Mouse (Mus musculus) CD4-positive, CD25-positive, alpha-beta regulatory T cell, adult 4 months (primary cell): ENCODE measurements around the gene Lrwd1. TPM values are rescaled to one million over a fixed set of nuclear protein-coding genes. Genes with fewer than 3 reads are reported as not detected.
"Not testable (repeated sequence)": the region's sequence is repeated elsewhere in the genome, so short reads cannot be mapped to it uniquely, and the experiment has no call there.

Experiments used
- ATAC-seq: one replicate; pipeline ENCODE4 v1.8.0; 2017
- polyA plus RNA-seq, 2 experiments: library from polyadenylated mRNA; unstranded; fragments of 100-300 nt; shearing (Covaris generic); gene quantifications; one replicate each; pipeline ENCODE4 v1.2.1; 2017

The Lrwd1 gene
- polyA plus RNA-seq, 2 experiments from 2014 or later: 26.1 to 58.9 TPM

DNA sequence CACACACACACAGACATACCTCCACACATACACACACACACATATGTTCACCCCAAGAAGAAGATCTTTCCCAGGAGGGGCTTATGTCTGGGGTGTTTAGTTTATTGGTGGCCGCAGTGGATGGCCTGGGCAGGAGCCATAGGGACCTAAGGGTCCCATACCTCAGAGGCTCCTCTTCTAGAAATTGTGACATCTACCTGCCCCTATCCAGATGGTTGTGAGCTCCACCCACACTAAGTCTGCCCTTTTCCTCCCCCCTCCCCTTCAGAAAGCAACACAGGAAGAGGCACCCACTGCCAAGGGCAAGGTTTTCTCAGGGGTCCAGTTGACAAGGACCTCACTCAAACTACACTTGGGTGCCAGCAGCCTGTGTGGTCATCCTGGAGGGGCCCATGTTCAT lies 11.1 kb upstream of the Lrwd1 start:
- peak; percentile 73 for ATAC-seq

DNA sequence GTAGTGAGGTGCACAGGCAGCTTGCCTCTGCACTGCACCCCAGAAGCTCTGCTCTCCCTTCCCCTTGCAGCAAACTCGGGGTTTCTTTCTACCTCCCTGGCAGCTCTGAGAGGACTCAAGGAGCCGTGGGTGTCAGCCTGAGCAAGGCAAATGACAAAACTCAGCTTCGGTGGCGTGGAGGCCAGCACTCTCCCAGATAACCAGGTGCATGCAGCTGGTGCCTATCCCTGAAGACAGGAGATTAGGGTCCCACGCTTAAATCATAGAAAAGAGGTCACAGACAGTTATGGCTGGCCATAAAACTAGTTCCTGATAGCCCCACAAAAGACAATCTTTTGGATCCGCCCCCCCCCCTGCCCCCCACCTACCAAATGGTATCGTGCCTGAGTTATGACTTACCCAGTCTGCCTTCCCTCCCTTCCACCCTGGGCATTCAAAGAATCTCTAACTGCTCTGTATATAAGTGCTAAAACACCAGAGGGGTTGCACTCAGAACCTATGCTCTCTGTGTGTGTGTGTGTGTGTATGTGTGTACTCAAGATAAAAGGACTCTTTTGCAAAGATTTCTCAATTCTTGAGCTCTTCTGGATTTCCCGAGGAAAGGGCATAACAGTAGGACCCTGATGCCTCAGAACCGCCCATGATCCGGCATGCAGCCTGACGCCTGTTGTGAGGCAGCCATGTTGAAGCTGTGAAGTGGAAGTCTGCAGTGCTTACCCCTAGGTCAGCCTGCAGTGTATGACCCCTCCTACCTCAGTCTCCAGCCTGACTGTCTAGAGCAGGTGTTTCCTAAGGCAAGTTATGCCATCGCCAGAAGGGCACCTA lies 8.9 kb upstream of the Lrwd1 start:
- no peak for ATAC-seq

- ATAC-seq: no peak
Observed at GRCm38 (mm10) chr5:136143161-136143755, 7.4 kb upstream of the Lrwd1 start.

- no peak for ATAC-seq
Observed at GRCm38 (mm10) chr5:136142746-136143145, 6.9 kb upstream of the Lrwd1 start.

- no peak for ATAC-seq
Observed at GRCm38 (mm10) chr5:136140057-136140482, 4.2 kb upstream of the Lrwd1 start.

DNA sequence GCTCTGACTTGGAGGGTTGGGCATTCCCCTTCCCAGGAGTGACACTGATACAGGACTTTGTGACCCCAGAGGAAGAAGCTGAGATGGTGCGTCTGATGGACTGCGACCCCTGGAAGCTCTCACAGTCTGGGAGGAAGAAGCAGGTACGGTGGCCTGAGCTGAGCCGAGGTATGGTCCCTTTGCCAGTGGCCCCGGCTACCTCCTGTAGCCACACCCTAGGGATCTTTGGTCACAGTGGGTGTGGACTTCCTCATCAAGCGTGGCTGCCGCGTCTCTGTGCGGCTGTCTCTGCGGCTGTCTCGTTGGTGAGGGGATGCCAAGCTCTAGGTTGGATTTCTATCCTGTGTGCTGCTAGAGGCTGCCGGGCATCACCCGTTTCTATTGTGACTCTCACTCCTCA lies 3.5 kb upstream of the Lrwd1 start:
- ATAC-seq: no peak

- ATAC-seq: no peak
Observed at GRCm38 (mm10) chr5:136137658-136138274, 1.9 kb upstream of the Lrwd1 start.

DNA sequence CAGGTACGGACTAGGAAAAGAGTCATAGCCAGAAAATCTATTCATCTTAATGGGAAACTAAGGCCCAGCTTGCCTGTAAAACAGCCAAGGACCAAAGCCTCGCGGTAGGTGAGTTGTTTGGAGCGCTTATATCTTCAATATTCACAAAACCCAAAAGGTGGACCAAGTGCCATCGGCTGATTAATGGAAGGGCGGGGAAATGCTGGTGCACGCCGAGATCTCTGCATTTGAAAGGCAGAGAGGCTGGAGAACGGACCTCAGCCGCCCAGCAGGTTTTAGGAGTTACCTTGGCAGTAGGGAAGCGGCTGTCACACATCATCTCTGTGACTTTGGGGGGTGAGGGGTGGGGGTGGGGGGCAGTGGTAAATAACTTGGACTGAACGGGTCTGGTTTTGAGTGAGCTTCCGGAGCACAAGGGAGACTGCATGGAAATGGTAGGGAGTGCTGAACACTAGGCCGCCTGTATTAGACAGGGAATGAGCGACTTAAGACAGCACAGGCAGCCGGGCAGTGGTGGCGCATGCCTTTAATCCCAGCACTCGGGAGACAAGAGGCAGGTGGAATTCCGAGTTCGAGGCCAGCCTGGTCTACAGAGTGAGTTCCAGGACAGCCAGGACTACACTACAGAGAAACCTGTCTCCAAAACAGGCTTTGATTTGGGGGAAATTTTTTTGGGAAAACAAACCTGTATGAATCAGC lies 567 bp upstream of the Lrwd1 start:
- ATAC-seq: no peak

DNA sequence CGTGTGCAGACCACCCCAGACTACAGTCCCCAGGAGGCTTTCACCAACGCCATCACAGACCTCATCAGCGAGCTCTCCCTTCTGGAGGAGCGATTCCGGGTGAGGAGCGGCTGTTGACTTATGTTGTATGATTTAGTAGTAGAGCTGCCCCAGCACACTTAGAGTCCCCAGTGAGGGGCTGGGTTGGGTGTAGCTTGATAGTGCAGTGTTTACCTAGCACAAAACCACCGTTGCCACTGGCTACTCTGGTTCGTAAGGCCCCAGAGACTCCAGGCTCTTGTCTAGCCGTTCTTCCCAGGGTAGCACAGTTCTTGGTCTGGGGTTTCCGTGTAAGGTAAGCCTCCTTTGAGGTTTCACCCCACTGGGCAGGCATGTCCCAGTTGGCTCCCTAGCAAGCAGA lies 13.7 kb downstream of the Lrwd1 start:
- no peak for ATAC-seq

DNA sequence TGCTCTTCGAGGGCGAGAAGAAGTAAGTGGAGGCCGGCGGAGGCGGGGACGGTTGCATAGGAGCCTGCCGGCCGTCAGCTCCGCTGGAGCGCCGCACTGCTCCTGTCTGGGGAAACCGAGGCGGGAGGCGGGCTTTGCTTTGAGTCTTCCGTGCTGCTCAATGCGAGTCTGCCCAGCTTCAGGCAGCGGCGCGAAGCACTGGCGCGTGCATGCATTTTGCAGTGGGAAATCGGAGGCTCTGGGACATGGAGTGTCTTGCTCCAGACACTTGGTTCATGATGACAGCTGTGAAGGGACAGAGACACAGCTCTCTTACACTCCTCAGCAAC lies 19.1 kb downstream of the Lrwd1 start:
- ATAC-seq: peak; percentile 40

DNA sequence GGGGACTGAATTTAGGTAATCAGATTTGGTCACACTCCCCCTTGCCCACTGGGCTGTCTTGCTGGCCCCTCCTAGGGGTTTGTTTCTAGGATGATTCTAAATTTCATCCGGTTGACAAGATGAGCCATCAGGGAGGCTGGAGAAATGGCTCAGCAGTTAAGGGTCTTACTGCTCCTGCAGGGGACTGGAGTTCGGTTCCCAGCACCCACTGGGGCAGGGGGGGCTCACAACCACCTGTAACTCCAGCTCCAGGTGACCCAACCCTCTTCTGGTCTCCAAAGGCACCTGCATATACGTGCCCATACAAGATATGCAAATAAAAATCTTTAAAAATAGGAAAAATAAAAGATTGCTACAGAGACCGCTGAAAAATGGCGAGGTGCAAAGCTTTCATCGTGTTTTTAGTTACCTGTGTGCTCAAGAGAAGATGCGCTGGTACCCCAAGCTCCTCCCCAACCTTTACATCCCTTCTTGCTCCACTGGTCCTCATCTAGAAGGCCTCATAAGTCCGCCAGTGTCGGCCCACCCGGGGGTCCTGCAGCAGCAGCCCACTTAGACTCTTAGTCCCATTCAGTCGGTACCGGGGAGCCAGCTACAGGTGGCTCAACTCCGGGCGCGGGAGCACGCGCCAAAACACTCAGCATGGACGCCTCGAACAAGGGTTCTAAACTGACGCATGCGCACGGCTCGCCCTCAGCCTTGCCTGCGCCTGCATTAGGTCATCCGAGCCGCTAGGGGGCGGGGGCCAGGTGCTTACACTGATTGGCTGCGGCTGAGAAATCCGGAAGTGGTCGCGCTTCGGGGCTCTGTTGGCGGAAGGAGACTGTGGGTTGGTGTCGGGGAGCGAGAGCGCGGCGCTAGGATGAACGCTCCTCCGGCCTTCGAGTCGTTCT lies 19.7 kb downstream of the Lrwd1 start, which contains the start of gene Polr2j:
Gene Polr2j (plus strand): TSS at position 741 of the 893 bp plus-strand sequence.
- peak; percentile 100 for ATAC-seq

DNA sequence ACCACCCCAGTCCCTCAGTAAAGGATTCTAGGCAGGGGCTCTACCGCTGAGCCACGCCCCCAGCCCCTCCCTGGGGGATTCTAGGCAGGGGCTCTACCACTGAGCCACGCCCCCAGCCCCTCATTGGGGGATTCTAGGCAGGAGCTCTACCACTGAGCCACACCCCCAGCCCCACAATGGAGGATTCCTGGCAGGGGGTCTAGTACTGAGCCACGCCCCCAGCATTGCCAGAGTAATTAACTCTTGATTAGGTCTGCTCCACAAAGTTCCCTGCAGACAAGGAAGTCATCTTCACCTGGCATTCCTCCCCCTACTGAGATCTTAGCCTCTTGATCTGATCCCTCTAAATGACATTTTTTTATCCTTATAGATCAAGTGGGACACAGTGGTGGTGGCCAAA lies 22.3 kb downstream of the Lrwd1 start:
- ATAC-seq: not testable (repeated sequence)

GRCm38 (mm10) chr5:136109042-136109441 lies 26.8 kb downstream of the Lrwd1 start:
- ATAC-seq: no peak

DNA sequence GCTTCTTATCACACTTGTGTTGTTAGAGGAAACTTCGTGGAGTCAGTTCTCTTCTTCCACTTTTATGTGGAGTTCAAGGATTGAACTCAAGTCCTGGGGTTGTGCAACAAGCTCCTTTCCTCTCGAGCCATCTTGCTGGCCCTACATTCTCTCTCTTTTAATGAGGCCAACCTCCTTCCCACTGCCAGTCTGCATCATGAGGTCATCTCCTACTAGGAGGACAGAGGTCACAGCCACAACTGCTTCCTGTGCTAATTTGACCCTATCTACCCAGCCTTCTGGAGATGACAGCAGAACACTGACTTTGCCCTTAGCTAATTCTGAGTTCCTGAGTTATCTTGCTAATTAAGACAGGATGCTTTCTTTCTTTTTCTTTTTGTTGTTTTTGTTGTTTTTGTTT lies 27.4 kb downstream of the Lrwd1 start:
- no peak for ATAC-seq

DNA sequence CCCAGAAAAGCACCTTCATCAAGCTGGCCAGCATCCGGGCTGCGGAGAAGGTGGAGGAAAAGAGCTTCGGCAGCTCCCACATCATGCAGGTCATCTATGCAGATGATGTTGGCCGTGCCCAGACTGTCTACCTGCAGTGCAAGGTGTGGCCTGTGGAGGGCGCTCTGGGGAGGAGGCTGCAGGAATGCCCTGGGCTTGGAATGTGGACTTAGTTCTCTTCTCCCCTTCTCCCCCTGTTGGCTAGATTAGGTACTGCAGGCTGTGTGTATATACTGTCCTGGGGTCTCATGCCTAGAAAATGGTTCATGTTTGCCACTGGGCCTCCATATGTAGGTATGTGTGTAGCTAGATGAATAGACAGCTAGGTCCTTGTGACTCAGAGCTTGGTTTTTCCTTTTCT lies 31.4 kb downstream of the Lrwd1 start:
- ATAC-seq: no peak

DNA sequence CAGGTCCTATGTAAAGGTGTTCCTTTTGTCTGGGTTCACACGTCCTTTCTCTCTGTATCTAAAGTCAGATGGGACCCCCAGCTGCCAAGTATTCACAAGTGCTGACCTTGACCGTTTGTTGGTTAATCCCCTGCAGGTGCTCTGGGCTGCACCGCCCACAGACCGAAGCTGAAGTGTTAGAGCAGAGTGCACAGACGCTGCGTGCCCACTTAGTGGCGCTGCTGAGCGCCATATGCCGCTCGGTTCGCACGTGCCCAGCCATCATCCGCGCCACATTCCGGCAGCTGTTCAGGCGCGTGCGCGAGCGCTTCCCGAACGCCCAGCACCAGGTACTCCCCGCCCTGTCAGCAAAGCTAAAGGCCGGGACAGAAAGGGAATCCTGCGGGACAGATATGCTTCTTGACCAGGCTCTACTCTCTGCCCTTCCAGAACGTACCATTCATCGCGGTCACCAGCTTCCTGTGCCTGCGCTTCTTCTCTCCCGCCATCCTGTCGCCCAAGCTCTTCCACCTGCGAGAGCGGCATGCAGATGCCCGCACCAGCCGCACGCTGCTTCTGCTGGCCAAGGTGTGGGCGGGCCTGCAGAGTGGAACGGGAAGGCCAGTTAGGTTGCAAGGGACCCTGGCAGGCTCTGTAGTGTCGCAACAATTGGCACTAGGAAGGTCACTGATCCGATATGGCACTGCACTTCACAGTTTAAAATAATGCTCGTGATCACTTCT lies 33.6 kb downstream of the Lrwd1 start:
- peak; percentile 92 for ATAC-seq

- no peak for ATAC-seq
Observed at GRCm38 (mm10) chr5:136098536-136098935, 37.3 kb downstream of the Lrwd1 start.

GRCm38 (mm10) chr5:136095089-136095488 lies 40.8 kb downstream of the Lrwd1 start:
- ATAC-seq: no peak

- no peak for ATAC-seq
Observed at GRCm38 (mm10) chr5:136094249-136095010, 41.4 kb downstream of the Lrwd1 start.

- no peak for ATAC-seq
Observed at GRCm38 (mm10) chr5:136091927-136092326, 43.9 kb downstream of the Lrwd1 start.
